Mouse (Mus musculus): ENCODE data around the gene H2-Ke6.

Gene H2-Ke6

GRCm38 (mm10) chr17:34027656-34028223, at the start of gene H2-Ke6:
Gene H2-Ke6, minus strand, starts transcription at chr17:34028060.
- in situ Hi-C loops (cut with MboI, MseI): no loop called here

DNA sequence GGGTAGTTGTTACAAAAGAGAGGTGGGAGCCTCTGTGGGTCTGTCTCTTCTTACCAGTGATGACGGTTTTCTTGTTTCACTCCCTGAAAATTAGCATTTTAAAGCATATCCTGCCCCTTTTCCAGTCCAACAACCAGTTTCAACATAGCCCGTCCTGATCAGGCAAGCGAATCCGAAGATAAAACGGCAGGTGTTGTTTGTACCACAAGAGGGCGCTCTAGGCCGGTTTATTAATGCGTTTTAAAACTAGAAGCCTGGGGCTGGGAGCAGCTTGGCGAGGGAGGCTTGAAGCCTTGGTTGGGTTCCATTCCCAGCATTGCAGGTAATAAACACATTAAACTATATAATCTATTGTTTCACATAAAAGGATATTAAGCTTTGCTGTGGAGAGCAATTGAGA, 49.7 kb upstream of the H2-Ke6 start:
- in situ Hi-C loops (cut with MboI, MseI): loop anchor here (10.0 kb wide), 1 partner anchor 523 kb away; the partner anchor contains the start of gene Myo1f

DNA sequence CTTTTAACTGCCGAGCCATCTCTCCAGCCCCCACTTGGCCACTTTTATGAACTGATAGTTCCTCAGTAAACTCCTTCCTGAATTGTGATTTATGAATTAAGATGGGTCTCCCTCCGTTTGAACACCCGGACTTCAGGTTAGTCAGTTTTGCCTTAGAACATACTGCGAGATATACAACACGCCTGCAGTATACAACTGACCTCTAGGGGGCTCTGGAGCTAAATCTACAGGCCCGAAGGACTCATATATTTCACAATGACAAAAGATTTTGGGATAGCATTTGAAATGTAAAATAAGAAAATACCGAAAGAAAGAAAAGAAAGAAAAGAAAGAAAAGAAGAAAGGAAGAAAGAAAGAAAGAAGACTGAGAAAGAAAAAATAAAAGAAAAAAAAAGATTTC, 47.4 kb upstream of the H2-Ke6 start:
- in situ Hi-C loops (cut with MboI, MseI): loop anchor here (10.0 kb wide), 1 partner anchor 520 kb away; the partner anchor contains the start of gene Myo1f

- in situ Hi-C loops (cut with MboI, MseI): loop anchor here (10.0 to 25.0 kb wide), 2 partner anchors 517 to 740 kb away; partner anchors contain the start of genes Cyp21a1 and Myo1f
Measured at GRCm38 (mm10) chr17:34072091-34072490, 44.2 kb upstream of the H2-Ke6 start.

DNA sequence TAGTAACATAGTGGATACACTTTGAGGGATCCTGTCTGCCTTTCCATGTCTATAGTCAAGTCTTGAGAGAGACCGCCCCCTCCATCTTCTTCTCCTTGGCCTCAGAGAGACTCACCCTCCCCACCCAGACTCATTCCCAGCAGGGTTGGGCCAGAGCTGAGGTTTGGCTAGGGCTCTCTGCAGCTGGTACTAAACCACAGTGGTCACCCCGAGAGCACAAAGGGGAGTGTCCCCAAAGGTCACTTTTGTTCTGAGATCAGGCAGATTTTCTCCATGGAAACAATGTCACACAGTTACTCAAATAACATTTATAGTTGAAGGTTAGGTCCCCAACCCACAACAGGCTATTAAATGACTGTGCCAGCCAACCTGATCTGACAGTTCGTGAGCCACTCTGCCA, 41.0 kb upstream of the H2-Ke6 start:
- in situ Hi-C loops (cut with MboI, MseI): loop anchor here (25.0 kb wide), 1 partner anchor 743 kb away; the partner anchor contains the start of gene Cyp21a1

DNA sequence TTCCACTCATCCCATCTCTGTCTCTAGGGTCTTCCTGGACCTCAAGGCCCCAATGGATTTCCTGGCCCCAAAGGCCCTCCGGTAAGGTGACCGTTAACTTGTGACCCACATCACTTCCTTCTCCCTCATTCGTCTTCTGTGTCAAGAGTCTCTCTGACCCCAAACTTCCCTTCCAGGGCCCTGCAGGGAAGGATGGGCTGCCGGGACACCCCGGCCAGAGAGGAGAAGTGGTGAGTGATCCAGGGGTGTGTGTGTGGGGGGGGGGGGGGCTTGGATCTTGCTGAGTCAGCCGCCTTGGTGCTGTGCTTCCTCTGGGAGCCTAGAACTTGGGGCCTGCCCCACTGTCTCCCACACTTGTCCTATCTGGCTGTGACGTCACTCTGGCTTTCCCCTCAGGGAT, 29.4 kb upstream of the H2-Ke6 start:
- in situ Hi-C loops (cut with MboI, MseI): loop anchor here (25.0 kb wide), 1 partner anchor 755 kb away; the partner anchor contains the start of gene Cyp21a1

DNA sequence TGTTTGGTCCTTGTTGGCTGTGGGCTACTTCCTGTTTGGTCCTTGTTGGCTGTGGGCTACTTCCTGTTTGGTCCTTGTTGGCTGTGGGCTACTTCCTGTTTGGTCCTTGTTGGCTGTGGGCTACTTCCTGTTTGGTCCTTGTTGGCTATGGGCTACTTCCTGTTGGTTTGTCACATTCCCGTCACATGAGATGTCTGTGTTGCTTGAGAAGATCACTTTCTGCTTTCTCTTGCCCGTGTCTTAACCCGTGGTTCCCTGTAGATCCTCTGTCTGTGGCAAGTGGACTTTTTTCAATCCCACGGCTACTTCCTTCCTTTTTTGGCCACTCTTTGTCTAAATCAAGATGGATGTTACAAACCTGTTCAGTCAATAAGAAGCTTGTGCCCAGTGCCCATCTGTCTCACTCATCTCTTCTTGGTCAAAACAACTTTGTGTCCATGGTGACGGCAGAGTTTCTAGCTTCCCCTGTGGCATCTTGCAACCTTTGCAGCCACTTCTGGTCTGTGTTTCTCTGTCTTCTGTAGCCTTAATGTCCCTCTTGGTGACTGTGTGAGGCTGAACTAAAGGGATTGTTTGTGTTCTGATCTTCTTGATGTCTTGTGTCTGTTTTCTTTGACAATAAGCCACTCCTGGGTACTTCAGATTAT, 19.7 kb upstream of the H2-Ke6 start:
- in situ Hi-C loops (cut with MboI, MseI): no loop called here

- in situ Hi-C loops (cut with MboI, MseI): no loop called here
Measured at GRCm38 (mm10) chr17:34045941-34046340, 18.1 kb upstream of the H2-Ke6 start.

DNA sequence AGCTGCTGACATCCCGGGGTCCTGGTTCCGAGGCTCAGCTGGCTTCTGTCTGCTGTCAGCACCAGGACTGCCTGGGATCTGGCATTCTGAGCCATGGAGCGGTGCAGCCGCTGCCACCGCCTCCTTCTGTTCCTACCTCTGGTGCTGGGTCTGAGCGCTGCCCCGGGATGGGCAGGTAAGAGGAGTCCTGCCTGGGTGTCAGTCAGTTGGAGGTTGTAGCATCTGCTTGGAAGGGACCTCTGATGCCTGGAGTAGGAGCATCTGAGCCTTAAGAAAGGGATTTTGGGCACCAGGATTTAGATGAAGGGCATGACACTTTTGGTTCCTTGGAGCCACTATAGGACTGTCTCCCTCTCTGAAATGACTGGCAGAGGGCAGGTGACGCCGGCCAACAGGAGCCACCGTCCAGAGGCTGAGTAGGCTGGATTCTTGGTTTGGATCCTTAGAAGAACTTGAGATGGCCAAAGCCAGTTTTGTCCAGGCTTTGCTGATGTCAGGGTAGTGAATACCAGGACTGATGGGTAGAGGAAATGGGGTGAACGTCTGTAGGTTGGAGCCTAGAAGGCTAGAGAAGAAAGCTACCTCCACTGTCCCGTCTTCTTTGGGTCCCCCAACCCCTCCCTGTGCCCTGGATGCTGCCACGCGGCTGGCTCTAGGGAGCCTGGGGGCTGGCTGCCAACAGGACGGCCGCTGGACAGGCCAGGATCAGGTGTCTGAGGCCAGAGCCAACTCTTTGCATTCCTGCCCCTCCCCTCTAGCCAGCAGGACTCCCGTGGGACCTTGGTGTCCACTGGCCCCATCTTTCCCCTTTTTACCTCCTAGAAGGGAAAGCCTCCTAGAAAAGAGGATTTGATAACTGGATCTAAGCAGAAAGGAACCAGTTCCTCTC, 11.9 kb upstream of the H2-Ke6 start:
- in situ Hi-C loops (cut with MboI, MseI): loop anchor here (10.0 kb wide), 1 partner anchor 565 kb away; the partner anchor contains the start of genes Agpat1 and Rnf5

GRCm38 (mm10) chr17:34038878-34039561, 11.2 kb upstream of the H2-Ke6 start, which contains the start of gene Col11a2:
Gene Col11a2, plus strand, starts transcription at chr17:34039437.
- in situ Hi-C loops (cut with MboI, MseI): loop anchor here (10.0 kb wide), 1 partner anchor 566 kb away; the partner anchor contains the start of genes Agpat1 and Rnf5

DNA sequence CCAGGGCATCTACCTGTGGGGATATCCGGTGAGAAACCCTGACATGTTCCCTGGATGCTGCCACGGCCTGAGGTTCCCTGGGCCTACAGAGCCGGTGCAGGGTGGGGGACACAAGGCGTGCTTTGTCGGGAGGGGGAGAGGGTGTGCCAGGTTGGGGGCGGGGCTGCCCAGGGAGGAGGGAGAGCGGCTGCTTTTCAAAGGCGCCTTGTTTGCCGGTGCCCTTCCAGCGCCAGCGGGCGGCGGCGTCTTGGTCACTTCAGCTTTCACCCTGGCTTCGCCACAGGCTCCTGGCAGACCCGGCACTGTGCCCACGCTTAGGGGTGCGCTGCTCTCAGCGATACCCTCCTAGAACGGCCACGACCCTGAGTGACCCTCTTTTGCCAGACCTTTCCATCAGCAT, 10.6 kb upstream of the H2-Ke6 start:
- in situ Hi-C loops (cut with MboI, MseI): loop anchor here (10.0 kb wide), 1 partner anchor 566 kb away; the partner anchor contains the start of genes Agpat1 and Rnf5

DNA sequence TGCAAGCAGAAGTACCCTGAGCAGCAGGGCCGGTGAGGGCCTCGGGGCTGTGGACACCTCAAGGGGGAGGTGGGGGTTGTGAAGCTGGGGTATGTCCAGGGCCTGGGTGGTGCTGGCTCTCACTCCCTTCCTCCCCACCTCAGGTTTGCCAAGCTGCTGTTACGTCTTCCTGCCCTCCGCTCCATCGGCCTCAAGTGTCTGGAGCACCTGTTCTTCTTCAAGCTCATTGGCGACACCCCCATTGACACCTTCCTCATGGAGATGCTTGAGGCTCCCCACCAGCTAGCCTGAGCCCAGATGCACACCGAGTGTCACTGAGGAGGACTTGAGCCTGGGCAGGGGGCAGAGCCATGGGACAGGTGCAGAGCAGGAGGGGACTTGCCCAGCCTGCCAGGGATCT, 9.4 kb upstream of the H2-Ke6 start:
- in situ Hi-C loops (cut with MboI, MseI): loop anchor here (10.0 kb wide), 1 partner anchor 568 kb away; the partner anchor contains the start of genes Agpat1 and Rnf5

DNA sequence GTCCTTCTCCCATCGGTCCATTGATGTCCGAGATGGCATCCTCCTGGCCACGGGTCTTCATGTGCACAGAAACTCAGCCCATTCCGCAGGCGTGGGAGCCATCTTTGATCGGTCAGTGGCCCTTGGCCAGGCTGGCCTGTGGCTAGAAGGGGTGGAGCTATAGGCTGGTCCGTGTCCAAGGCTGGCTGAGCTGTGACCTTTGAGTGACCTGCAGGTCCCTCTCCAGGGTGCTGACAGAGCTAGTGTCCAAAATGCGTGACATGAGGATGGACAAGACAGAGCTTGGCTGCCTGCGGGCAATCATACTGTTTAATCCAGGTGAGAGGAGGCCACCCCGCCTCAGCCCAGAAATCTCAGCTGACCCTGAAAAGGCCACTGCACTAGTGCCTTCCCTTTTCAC, 8.8 kb upstream of the H2-Ke6 start:
- in situ Hi-C loops (cut with MboI, MseI): loop anchor here (10.0 kb wide), 1 partner anchor 568 kb away; the partner anchor contains the start of genes Agpat1 and Rnf5

GRCm38 (mm10) chr17:34035517-34035916, 7.7 kb upstream of the H2-Ke6 start:
- in situ Hi-C loops (cut with MboI, MseI): loop anchor here (10.0 kb wide), 1 partner anchor 569 kb away; the partner anchor contains the start of genes Agpat1 and Rnf5

DNA sequence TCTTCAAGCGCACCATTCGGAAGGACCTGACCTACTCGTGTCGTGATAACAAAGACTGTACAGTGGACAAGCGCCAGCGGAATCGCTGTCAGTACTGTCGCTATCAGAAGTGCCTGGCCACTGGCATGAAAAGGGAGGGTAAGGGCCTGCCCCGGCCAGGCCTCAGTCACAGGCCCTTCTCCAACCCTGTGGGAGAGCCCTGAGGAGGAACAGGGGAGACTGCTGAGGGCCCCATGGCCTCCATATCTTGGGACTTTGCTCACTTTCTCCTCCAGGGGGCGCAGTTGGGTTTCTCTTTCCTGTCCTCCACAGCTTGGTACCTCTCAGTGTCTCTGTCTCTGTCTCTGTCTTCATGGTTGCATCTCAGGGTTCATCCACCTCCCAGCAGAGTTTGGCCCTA, 6.2 kb upstream of the H2-Ke6 start:
- in situ Hi-C loops (cut with MboI, MseI): loop anchor here (10.0 kb wide), 1 partner anchor 571 kb away; the partner anchor contains the start of genes Agpat1 and Rnf5

DNA sequence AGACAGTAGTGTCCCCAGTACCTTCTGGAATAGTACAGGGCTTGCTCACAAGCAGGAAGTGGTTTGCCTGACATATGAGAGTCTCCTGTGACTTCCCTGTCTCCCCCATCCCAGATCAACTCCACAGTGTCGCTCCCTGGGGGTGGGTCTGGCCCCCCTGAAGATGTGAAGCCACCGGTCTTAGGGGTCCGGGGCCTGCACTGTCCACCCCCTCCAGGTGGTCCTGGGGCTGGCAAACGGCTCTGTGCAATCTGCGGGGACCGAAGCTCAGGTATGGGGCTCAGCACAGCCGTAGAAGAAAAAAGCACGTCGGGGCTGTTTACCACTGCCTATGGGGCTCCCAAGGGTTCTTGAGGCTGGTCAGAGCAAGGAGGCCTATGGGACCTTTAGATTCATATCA, 5.6 kb upstream of the H2-Ke6 start:
- in situ Hi-C loops (cut with MboI, MseI): loop anchor here (10.0 kb wide), 1 partner anchor 571 kb away; the partner anchor contains the start of genes Agpat1 and Rnf5

DNA sequence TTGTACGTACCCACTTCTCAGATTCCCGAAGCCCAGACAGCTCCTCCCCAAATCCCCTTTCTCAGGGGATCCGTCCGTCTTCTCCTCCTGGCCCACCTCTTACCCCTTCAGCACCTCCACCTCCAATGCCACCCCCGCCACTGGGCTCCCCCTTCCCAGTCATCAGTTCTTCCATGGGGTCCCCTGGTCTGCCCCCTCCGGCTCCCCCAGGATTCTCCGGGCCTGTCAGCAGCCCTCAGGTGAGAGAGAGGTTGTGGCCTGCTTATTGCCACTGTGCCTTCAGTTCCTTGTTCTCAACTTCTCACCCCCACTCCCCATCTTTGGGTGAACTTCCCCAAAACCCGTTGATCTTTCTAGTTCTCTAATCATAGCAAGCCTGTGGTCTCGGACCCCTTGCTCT, 4.9 kb upstream of the H2-Ke6 start:
- in situ Hi-C loops (cut with MboI, MseI): loop anchor here (10.0 kb wide), 1 partner anchor 572 kb away; the partner anchor contains the start of genes Agpat1 and Rnf5

- in situ Hi-C loops (cut with MboI, MseI): loop anchor here (10.0 kb wide), 1 partner anchor 573 kb away; the partner anchor contains the start of genes Agpat1 and Rnf5
Measured at GRCm38 (mm10) chr17:34032174-34032632, 4.3 kb upstream of the H2-Ke6 start.

DNA sequence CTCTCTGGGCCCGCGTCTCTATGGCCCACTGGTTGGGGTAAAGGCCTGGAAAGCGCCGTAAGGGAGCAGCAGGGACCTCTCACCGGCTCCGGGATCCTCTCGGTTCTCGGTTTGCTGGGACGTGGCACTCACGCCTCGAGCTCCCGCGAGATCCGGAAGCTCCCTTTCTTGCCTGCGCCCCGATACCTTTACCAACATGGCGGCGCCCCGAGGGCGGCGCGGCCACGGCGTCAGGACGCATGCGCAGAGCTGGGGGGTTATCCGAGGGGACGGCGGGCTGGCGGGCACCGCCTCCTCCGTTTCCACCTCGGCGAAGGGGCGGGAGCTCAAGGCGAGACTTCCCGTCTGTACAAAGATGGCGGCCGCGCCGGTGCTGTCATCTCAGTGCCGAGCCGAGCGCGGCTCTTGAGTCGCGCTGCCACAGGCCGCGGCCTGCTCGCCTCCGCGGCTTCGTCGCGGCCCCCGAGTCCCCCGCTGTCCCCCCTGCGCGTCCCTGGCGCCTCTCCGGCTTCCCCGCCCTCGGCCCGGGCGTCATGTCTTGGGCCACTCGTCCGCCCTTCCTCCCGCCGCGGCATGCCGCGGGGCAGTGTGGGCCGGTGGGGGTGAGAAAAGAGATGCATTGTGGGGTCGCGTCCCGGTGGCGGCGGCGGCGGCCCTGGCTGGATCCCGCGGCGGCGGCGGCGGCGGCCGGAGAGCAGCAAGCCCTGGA, 3.8 kb upstream of the H2-Ke6 start, which contains the start of the genes Slc39a7 and Rxrb:
Slc39a7 (minus strand) TSS at position 218 of the 709 bp plus-strand sequence.
Rxrb (plus strand) TSS at position 348 of the 709 bp plus-strand sequence.
- in situ Hi-C loops (cut with MboI, MseI): loop anchor here (10.0 kb wide), 1 partner anchor 573 kb away; the partner anchor contains the start of genes Agpat1 and Rnf5

Measured in T-helper 1 cell (primary cell).